Comparison of ENCODE assay signal across 8 mouse cellular contexts in genomic region chr17:27228216-27228915, GRCm38 (mm10). TPM values are rescaled to one million over a fixed set of nuclear protein-coding genes. Genes with fewer than 3 reads are reported as not detected.
DNase-seq lines count a peak whose midpoint lies in the region; ATAC-seq and TF ChIP-seq lines count a peak whose summit lies in the region.

No protein-coding gene starts in this region.

- no peak overlapping the region for H3K9ac ChIP-seq in heart, embryonic 12.5 days
- H3K9ac ChIP-seq in hindbrain, embryonic 12.5 days: no peak overlapping the region; the same call in none of the 2 replicates

- TF ChIP-seq CTCF in E14TG2a.4 (conservative IDR thresholded peaks at IDR 0.05; ENCODE audit: low read length): no peak

- no peaks in the 10 kb centered on the region for H3K4me1 ChIP-seq in heart, embryonic 12.5 days (replicated peaks)
- peaks cover 37% of the 10 kb centered on the region for H3K4me1 ChIP-seq in E14TG2a.4 (replicated peaks; ENCODE audit: low read depth, low read length)
- H3K4me1 ChIP-seq in hindbrain, embryonic 12.5 days: peaks cover 54% of the 10 kb centered on the region

- H3K4me2 ChIP-seq in heart, embryonic 12.5 days: no peak overlapping the region
- no peak overlapping the region; the same call in 1 of the 2 replicates for H3K4me2 ChIP-seq in hindbrain, embryonic 12.5 days (replicated peaks)

- peaks cover 54% of the 10 kb centered on the region for H3K27me3 ChIP-seq in heart, embryonic 12.5 days (replicated peaks)
- no peaks in the 10 kb centered on the region for H3K27me3 ChIP-seq in E14TG2a.4 (ENCODE audit: insufficient read depth, low read length)
- no peaks in the 10 kb centered on the region for H3K27me3 ChIP-seq in hindbrain, embryonic 12.5 days
- H3K27me3 ChIP-seq in splenic B cell, adult 2 months (ENCODE audit: control insufficient read depth, insufficient read depth, low read length, poor library complexity, severe bottlenecking): no peaks in the 10 kb centered on the region

- H3K4me3 ChIP-seq in heart, embryonic 12.5 days: no peak overlapping the region
- peak overlapping the region; percentile 4; the same call in 1 of the 2 replicates for H3K4me3 ChIP-seq in E14TG2a.4 (replicated peaks; ENCODE audit: low read length)
- H3K4me3 ChIP-seq in hindbrain, embryonic 12.5 days: no peak overlapping the region

- no peak for ATAC-seq in heart, embryonic 12.5 days (ENCODE audit: insufficient number of reproducible peaks, low FRiP score)
- ATAC-seq in common myeloid progenitor, adult 5-6 weeks (replicated peaks; ENCODE audit: low read depth, poor library complexity, severe bottlenecking): peak; percentile 85
- peak; percentile 77 for ATAC-seq in hindbrain, embryonic 12.5 days (ENCODE audit: low FRiP score)
- no peak for ATAC-seq in megakaryocyte, adult 5-6 weeks (ENCODE audit: poor library complexity, severe bottlenecking)

- DNase-seq in heart, adult 11 months: peak; percentile 90
- peak; percentile 69 to 81 for DNase-seq in lung, postnatal 4 days
- DNase-seq in splenic B cell, adult 2 months (ENCODE audit: low read depth, low spot score): peak; percentile 52

- 22% methylated on average over 11 of the region's 11 CpGs for WGBS in heart, embryonic 12.5 days
- 13% methylated on average over 11 of the region's 11 CpGs for WGBS in hindbrain, embryonic 12.5 days

- no peaks in the 10 kb centered on the region for H3K36me3 ChIP-seq in heart, embryonic 12.5 days
- no peaks in the 10 kb centered on the region for H3K36me3 ChIP-seq in E14TG2a.4 (ENCODE audit: insufficient read depth, low read length)
- H3K36me3 ChIP-seq in hindbrain, embryonic 12.5 days: no peaks in the 10 kb centered on the region
- H3K36me3 ChIP-seq in splenic B cell, adult 2 months (ENCODE audit: control insufficient read depth, insufficient read depth, low read length, poor library complexity, severe bottlenecking): no peaks in the 10 kb centered on the region

- H3K9me3 ChIP-seq in heart, embryonic 12.5 days (replicated peaks): no peaks in the 10 kb centered on the region
- H3K9me3 ChIP-seq in E14TG2a.4 (ENCODE audit: low read length): peaks cover 34% of the 10 kb centered on the region
- no peaks in the 10 kb centered on the region for H3K9me3 ChIP-seq in hindbrain, embryonic 12.5 days (replicated peaks)

- H3K27ac ChIP-seq in heart, embryonic 12.5 days (ENCODE audit: poor library complexity, severe bottlenecking): no peak overlapping the region
- peak overlapping the region; percentile 68 for H3K27ac ChIP-seq in hindbrain, embryonic 12.5 days

RNA-seq across cellular contexts. Expression of gene Lemd2, which starts 24.1 kb away (rescaled TPM):
- 13.7 and 16.8 TPM in 2 replicates for polyA plus RNA-seq in heart, embryonic 12.5 days (2016; fragmentation: Nextera tagmentation; extraction: Ambion mirVana)
- 20.2 and 44.6 TPM in 2 replicates for total RNA-seq in common myeloid progenitor, adult 5-6 weeks (2017)
- 32.9 and 38.2 TPM in 2 replicates for polyA plus RNA-seq in hindbrain, embryonic 12.5 days (2016; fragmentation: Nextera tagmentation; extraction: Ambion mirVana)
- total RNA-seq in megakaryocyte, adult 5-6 weeks (2015): 16.2 and 19.9 TPM in 2 replicates
- 18.2 and 29.8 TPM in 2 replicates for total RNA-seq in megakaryocyte, adult 5-6 weeks (2017)

Comparison
In these comparisons a context has a peak if more than half of its experiments do, and no peak if none do; other contexts are left out.
1. ATAC-seq: peak in common myeloid progenitor, adult 5-6 weeks (single experiment) and hindbrain, embryonic 12.5 days (single experiment); none in heart, embryonic 12.5 days (single experiment) and megakaryocyte, adult 5-6 weeks (single experiment).
2. Peak in every context shown above with its lines, with median percentiles within 50 percentile points of each other: DNase-seq.